In the genomic region with DNA sequence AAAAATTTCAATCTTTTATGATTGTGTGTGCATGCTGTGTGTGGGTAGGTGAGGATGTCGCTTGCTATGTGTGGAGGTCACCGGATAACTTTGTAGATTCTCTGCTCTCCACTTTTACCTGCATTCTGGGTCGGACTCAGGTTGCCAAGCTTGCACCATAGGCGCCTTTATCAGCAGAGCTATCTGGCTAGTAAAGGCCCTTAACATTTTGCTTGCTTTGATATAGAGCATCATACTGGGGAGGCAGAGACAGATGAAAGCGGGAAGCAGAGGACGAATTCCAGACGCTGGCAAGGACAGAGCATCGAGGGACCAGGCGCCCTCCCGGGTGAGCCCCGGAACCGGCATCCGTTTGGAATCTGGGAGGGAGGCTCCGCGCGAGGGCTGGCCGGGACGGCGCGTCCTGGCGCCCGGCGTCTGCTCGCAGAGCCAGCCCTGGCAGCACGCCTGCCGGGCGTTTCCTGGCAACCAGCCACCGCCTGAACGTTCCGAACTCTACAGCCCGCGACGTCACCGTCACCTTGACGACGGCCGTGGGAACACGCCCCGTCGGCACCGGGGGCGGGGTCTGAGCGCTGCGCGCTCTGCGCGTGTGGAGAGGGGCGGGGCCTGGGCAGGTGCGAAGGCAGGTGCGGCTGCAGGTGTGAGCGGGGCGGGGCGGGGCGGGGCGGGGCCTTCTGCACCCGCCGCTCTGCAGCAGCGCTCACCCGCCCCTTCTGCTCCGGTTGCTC, we compare ENCODE assay signal across 8 mouse cellular contexts. TPM values are rescaled to one million over a fixed set of nuclear protein-coding genes. Genes with fewer than 3 reads are reported as not detected.
DNase-seq lines count a peak whose midpoint lies in the region; ATAC-seq and TF ChIP-seq lines count a peak whose summit lies in the region.

No protein-coding gene starts in this region.

- H3K36me3 ChIP-seq in heart, embryonic 13.5 days: peaks cover 42% of the 10 kb centered on the region
- H3K36me3 ChIP-seq in kidney, postnatal 0 days (ENCODE audit: insufficient read depth, low read length): no peaks in the 10 kb centered on the region
- H3K36me3 ChIP-seq in liver, adult 2 months (ENCODE audit: control insufficient read depth, insufficient read depth, low read length): no peaks in the 10 kb centered on the region
- H3K36me3 ChIP-seq in myocyte (ENCODE audit: control insufficient read depth, insufficient read depth): no peaks in the 10 kb centered on the region

- no peaks in the 10 kb centered on the region for H3K79me2 ChIP-seq in liver, adult 2 months (ENCODE audit: control insufficient read depth, insufficient read depth, low read length)
- no peaks in the 10 kb centered on the region for H3K79me2 ChIP-seq in myocyte (ENCODE audit: control insufficient read depth, insufficient read depth)

- no peaks in the 10 kb centered on the region for H3K27me3 ChIP-seq in heart, embryonic 13.5 days (replicated peaks)
- no peaks in the 10 kb centered on the region for H3K27me3 ChIP-seq in kidney, postnatal 0 days (ENCODE audit: insufficient read depth, low read length)
- H3K27me3 ChIP-seq in liver, adult 2 months (ENCODE audit: control insufficient read depth, insufficient read depth, low read length): no peaks in the 10 kb centered on the region
- no peaks in the 10 kb centered on the region for H3K27me3 ChIP-seq in myocyte (ENCODE audit: control insufficient read depth, insufficient read depth, insufficient read length)

- peak overlapping the region; percentile 72 for H3K4me2 ChIP-seq in heart, embryonic 13.5 days
- H3K4me2 ChIP-seq in kidney, postnatal 0 days (ENCODE audit: low read length): peak overlapping the region; percentile 60
- H3K4me2 ChIP-seq in myocyte (ENCODE audit: low read depth): peak overlapping the region; percentile 71

- TF ChIP-seq CTCF in kidney, postnatal 0 days (IDR thresholded peaks at IDR 0.05; ENCODE audit: low read depth): no peak
- no peak for TF ChIP-seq CTCF in liver, adult 2 months (IDR thresholded peaks at IDR 0.05; ENCODE audit: low read depth, low read length)

- WGBS in heart, embryonic 13.5 days: 2% methylated on average over 54 of the region's 60 CpGs
- WGBS in kidney, postnatal 0 days: 3% methylated on average over 49 of the region's 60 CpGs
- WGBS in liver, adult 2 months: under 1% methylated on average over 56 of the region's 60 CpGs

- ATAC-seq in CD4-positive, CD25-positive, alpha-beta regulatory T cell, adult 4 months: peak; percentile 98
- peak; percentile 88 for ATAC-seq in erythroid progenitor cell, adult 5-6 weeks (replicated peaks; ENCODE audit: low FRiP score, poor library complexity, severe bottlenecking)
- peak; percentile 94 for ATAC-seq in heart, embryonic 13.5 days (ENCODE audit: extremely low read depth, insufficient number of reproducible peaks, low FRiP score, low TSS enrichment)
- peak; percentile 89 for ATAC-seq in kidney, postnatal 0 days (replicated peaks; ENCODE audit: low FRiP score, low read depth)

- H3K9me3 ChIP-seq in heart, embryonic 13.5 days: peaks cover 4% of the 10 kb centered on the region; the same call in 1 of the 2 replicates
- H3K9me3 ChIP-seq in kidney, postnatal 0 days (replicated peaks; ENCODE audit: low read length): no peaks in the 10 kb centered on the region

- DNase-seq in kidney, postnatal 0 days (ENCODE audit: low spot score): peak; percentile 94
- peak; percentile 82 for DNase-seq in liver, adult 2 months (ENCODE audit: extremely low read depth, low read depth, low spot score)
- DNase-seq in spleen, postnatal 4 days (ENCODE audit: low spot score in 2 of 2): peak; percentile 91 to 95

- H3K27ac ChIP-seq in brown adipose tissue, adult 24 weeks (replicated peaks; ENCODE audit: low read depth, low read length): peak overlapping the region; percentile 61
- H3K27ac ChIP-seq in heart, embryonic 13.5 days (replicated peaks): peak overlapping the region; percentile 89
- peak overlapping the region; percentile 52 for H3K27ac ChIP-seq in kidney, postnatal 0 days
- H3K27ac ChIP-seq in liver, adult 2 months (replicated peaks; ENCODE audit: insufficient read depth, low read depth, low read length): peak overlapping the region; percentile 85

- no peaks in the 10 kb centered on the region for H3K4me1 ChIP-seq in brown adipose tissue, adult 24 weeks (ENCODE audit: control insufficient read depth, insufficient read depth, insufficient read length, low read length)
- H3K4me1 ChIP-seq in heart, embryonic 13.5 days: peaks cover 48% of the 10 kb centered on the region
- 0 out of 2 replicates have a peak, but pooled peaks cover 4% of the 10 kb centered on the region for H3K4me1 ChIP-seq in kidney, postnatal 0 days (replicated peaks; ENCODE audit: insufficient read depth, low read length)
- peaks cover 25% of the 10 kb centered on the region for H3K4me1 ChIP-seq in liver, adult 2 months (ENCODE audit: control insufficient read depth, insufficient read depth, low read length)

- no peak for TF ChIP-seq POLR2A in liver, adult 2 months (IDR thresholded peaks at IDR 0.05; ENCODE audit: extremely low read depth, insufficient read depth, low read length)
- TF ChIP-seq POLR2A in myocyte (IDR thresholded peaks at IDR 0.05; ENCODE audit: insufficient read length, low read depth): peak; percentile 38

- H3K4me3 ChIP-seq in brown adipose tissue, adult 24 weeks (ENCODE audit: insufficient read depth, low read depth, low read length): peak overlapping the region; percentile 27
- peak overlapping the region; percentile 48 for H3K4me3 ChIP-seq in heart, embryonic 13.5 days
- H3K4me3 ChIP-seq in kidney, postnatal 0 days (replicated peaks; ENCODE audit: low read depth, low read length): peak overlapping the region; percentile 28
- peak overlapping the region; percentile 33; the same call in 1 of the 2 replicates for H3K4me3 ChIP-seq in liver, adult 2 months (ENCODE audit: insufficient read depth, low read depth, low read length)
- H3K4me3 ChIP-seq in myocyte: no peak overlapping the region

- peak overlapping the region; percentile 65 for H3K9ac ChIP-seq in heart, embryonic 13.5 days
- H3K9ac ChIP-seq in kidney, postnatal 0 days (ENCODE audit: low read depth, low read length): no peak overlapping the region; the same call in 1 of the 2 replicates
- peak overlapping the region; percentile 35 for H3K9ac ChIP-seq in liver, adult 2 months (ENCODE audit: low read depth, low read length)

- no peak overlapping the region for H3ac ChIP-seq in myocyte (ENCODE audit: control insufficient read depth, insufficient read length)

TF ChIP-seq in myocyte, 11 proteins besides CTCF, POLR2A, EP300 and RAD21 (continues in another document):
- TF ChIP-seq REST (IDR thresholded peaks at IDR 0.05; ENCODE audit: insufficient read depth, insufficient read length) (no peak), MYOD1 (IDR thresholded peaks at IDR 0.05; ENCODE audit: control insufficient read depth in 1 of 3, insufficient read length in 2 of 3, low read depth in 2 of 3) (peak in 1 of 3 experiments; percentile 60), TCF12 (IDR thresholded peaks at IDR 0.05; ENCODE audit: insufficient read depth, poor library complexity, severe bottlenecking) (no peak), SRF (IDR thresholded peaks at IDR 0.05; ENCODE audit: control insufficient read depth, insufficient read length, low read depth) (no peak), MYOG (IDR thresholded peaks at IDR 0.05; ENCODE audit: control insufficient read depth in 1 of 3, insufficient read depth in 1 of 3, insufficient read length in 2 of 3, low read depth in 2 of 3) (peak in 2 of 3 experiments; percentile 35 to 58), USF1 (IDR thresholded peaks at IDR 0.05; ENCODE audit: low read depth) (no peak), MAX (IDR thresholded peaks at IDR 0.05; ENCODE audit: low read depth) (no peak), POLR2AphosphoS2 (IDR thresholded peaks at IDR 0.05; ENCODE audit: insufficient read length, low read depth) (peak; percentile 89)

RNA-seq across cellular contexts. Expression of gene Xirp1, which starts 12.5 kb away (rescaled TPM):
- polyA plus RNA-seq in CD4-positive, CD25-positive, alpha-beta regulatory T cell, adult 4 months (2017; shearing (Covaris generic)): not detected
- polyA plus RNA-seq in brown adipose tissue, adult 24 weeks (2012; ENCODE audit: insufficient read depth, insufficient read length, missing spikeins): 1.6 and 2.8 TPM in 2 replicates
- not detected in 2 replicates for total RNA-seq in erythroid progenitor cell, adult 5-6 weeks (2015; ENCODE audit: low replicate concordance)
- total RNA-seq in erythroid progenitor cell, adult 5-6 weeks (2017; ENCODE audit: low replicate concordance): not detected in 2 replicates
- 44.6 and 47.2 TPM in 2 replicates for polyA plus RNA-seq in heart, embryonic 13.5 days (2015; fragmentation: Nextera tagmentation; extraction: Ambion mirVana)
- 0.04 and 0.16 TPM in 2 replicates for polyA plus RNA-seq in kidney, postnatal 0 days (2015; fragmentation: Nextera tagmentation; extraction: Ambion mirVana)
- total RNA-seq in liver, adult 2 months (2014; rRNA removed): under 0.01 and 0.09 TPM in 2 replicates
- polyA plus RNA-seq in liver, adult 2 months (2012; rRNA removed): 0.11 TPM in 2 replicates
- polyA plus RNA-seq in myocyte (2012; fragmentation: generic; extraction: Trizol): 35.6 TPM

RNA-seq across cellular contexts. Expression of gene Csrnp1, which starts 26.5 kb away (rescaled TPM):
- polyA plus RNA-seq in CD4-positive, CD25-positive, alpha-beta regulatory T cell, adult 4 months (2017; shearing (Covaris generic)): 10 to 100 TPM; 22.7 to 89.4 TPM
- 3.1 and 7.0 TPM in 2 replicates for polyA plus RNA-seq in brown adipose tissue, adult 24 weeks (2012; ENCODE audit: insufficient read depth, insufficient read length, missing spikeins)
- total RNA-seq in erythroid progenitor cell, adult 5-6 weeks (2015; ENCODE audit: low replicate concordance): 2.1 and 2.2 TPM in 2 replicates
- total RNA-seq in erythroid progenitor cell, adult 5-6 weeks (2017; ENCODE audit: low replicate concordance): 1.4 and 3.0 TPM in 2 replicates
- polyA plus RNA-seq in heart, embryonic 13.5 days (2015; fragmentation: Nextera tagmentation; extraction: Ambion mirVana): 5.7 and 6.8 TPM in 2 replicates
- 4.8 and 7.8 TPM in 2 replicates for polyA plus RNA-seq in kidney, postnatal 0 days (2015; fragmentation: Nextera tagmentation; extraction: Ambion mirVana)
- 5.8 and 9.2 TPM in 2 replicates for total RNA-seq in liver, adult 2 months (2014; rRNA removed)
- 9.7 and 10.4 TPM in 2 replicates for polyA plus RNA-seq in liver, adult 2 months (2012; rRNA removed)
- 9.2 TPM for polyA plus RNA-seq in myocyte (2012; fragmentation: generic; extraction: Trizol)

RNA-seq across cellular contexts. Expression of gene Cx3cr1, which starts 58.7 kb away (rescaled TPM):
- under 1 TPM in 1 of 2 experiments, not detected in 1; 0.15 TPM for polyA plus RNA-seq in CD4-positive, CD25-positive, alpha-beta regulatory T cell, adult 4 months (2017; shearing (Covaris generic))
- 1.0 and 1.1 TPM in 2 replicates for polyA plus RNA-seq in brown adipose tissue, adult 24 weeks (2012; ENCODE audit: insufficient read depth, insufficient read length, missing spikeins)
- 4.2 and 6.1 TPM in 2 replicates for total RNA-seq in erythroid progenitor cell, adult 5-6 weeks (2015; ENCODE audit: low replicate concordance)
- 2.5 and 3.7 TPM in 2 replicates for total RNA-seq in erythroid progenitor cell, adult 5-6 weeks (2017; ENCODE audit: low replicate concordance)
- polyA plus RNA-seq in heart, embryonic 13.5 days (2015; fragmentation: Nextera tagmentation; extraction: Ambion mirVana): 7.2 and 9.3 TPM in 2 replicates
- 4.3 and 4.5 TPM in 2 replicates for polyA plus RNA-seq in kidney, postnatal 0 days (2015; fragmentation: Nextera tagmentation; extraction: Ambion mirVana)
- 0.09 and 0.40 TPM in 2 replicates for total RNA-seq in liver, adult 2 months (2014; rRNA removed)
- polyA plus RNA-seq in liver, adult 2 months (2012; rRNA removed): 0.27 and 0.39 TPM in 2 replicates
- polyA plus RNA-seq in myocyte (2012; fragmentation: generic; extraction: Trizol): not detected
